Mouse (Mus musculus) CD4-positive, CD25-positive, alpha-beta regulatory T cell, adult 4 months (primary cell): ENCODE data around the gene Gtsf2. TPM values are rescaled to one million over a fixed set of nuclear protein-coding genes. Genes with fewer than 3 reads are reported as not detected.
"Not testable (repeated sequence)": the region's sequence is repeated elsewhere in the genome, so short reads cannot be mapped to it uniquely, and the experiment has no call there.

Experiments used
- ATAC-seq: one replicate; pipeline ENCODE4 v1.8.0; 2017
- polyA plus RNA-seq, 2 experiments: library from polyadenylated mRNA; unstranded; fragments of 100-300 nt; shearing (Covaris generic); gene quantifications; one replicate each; pipeline ENCODE4 v1.2.1; 2017

Gene Gtsf2
- not detected for polyA plus RNA-seq

GRCm38 (mm10) chr15:103448369-103448768 is at the start of gene Gtsf2:
Gtsf2 (minus strand) TSS chr15:103448469.
- ATAC-seq, result no peak

DNA sequence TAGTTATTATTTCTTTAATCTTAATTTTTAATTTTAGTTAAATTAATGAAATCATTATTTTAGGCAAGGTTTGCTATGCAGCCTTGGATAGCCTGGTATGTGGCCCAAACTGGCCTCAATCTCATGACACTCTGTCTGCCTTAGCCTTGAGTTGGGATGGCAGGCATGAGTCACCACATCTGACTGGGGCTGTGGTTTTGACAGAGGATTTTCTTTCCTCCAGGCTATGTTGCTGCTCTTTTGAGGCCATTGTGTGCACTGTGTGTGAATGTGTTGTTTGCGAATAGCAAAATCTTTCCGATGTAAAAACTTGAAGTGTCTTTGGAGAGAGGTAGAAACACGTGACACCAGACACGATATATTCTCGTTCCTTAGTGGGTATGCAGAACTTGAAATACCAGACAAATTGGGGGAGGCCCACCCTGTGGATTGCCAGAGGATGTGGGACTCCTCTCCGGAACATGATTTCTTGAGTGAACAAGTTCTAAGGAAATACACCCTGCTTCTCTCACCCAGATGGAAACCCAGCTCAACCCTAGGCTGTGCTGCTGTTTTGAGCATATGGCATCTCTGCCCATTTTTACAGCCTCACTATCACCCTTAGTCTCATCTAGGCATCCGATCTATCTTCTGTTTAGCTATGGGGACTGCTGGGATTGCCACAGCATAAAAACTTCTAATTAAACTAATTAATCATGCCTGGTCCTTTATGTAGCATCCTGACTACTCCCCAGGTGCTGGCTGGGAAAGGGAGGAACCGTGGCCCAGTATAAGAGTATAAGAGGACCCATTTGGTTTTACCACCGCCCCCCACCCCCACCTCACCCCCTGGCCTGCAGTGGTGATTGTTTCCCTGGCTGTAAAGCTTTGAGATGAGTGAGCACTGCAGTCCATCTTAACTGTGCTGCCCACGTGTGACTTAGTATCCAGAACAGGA is 48.2 kb upstream of the Gtsf2 start:
- ATAC-seq, result no peak

GRCm38 (mm10) chr15:103488336-103488735 is 40.1 kb upstream of the Gtsf2 start:
- no peak for ATAC-seq

- no peak for ATAC-seq
Measured at GRCm38 (mm10) chr15:103486658-103487057, 38.4 kb upstream of the Gtsf2 start.

DNA sequence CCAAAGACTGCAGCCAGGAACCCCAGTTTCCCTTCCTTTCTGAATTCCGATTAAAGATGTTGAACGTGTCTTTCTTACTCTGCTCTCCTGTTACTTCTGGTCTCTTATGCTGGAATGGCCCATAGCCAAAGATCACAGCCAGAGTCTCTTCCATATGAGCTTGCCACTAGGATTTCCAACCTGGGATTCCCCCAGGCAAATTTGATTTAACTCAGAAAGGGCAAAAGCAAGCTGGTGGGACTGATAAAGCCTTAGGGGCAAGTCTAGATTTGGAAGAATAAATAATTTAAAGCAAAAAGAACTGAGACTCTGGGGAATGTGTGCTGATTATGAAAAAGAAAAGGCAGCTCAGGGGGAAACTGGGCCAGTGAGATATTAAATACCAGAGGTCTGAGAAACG is 36.8 kb upstream of the Gtsf2 start:
- no peak for ATAC-seq

GRCm38 (mm10) chr15:103484490-103484889 is 36.2 kb upstream of the Gtsf2 start:
- no peak for ATAC-seq

GRCm38 (mm10) chr15:103482488-103482887 is 34.2 kb upstream of the Gtsf2 start:
- ATAC-seq, result no peak

GRCm38 (mm10) chr15:103480129-103480528 is 31.9 kb upstream of the Gtsf2 start:
- no peak for ATAC-seq

- ATAC-seq, result no peak
Measured at GRCm38 (mm10) chr15:103479080-103479606, 30.9 kb upstream of the Gtsf2 start.

DNA sequence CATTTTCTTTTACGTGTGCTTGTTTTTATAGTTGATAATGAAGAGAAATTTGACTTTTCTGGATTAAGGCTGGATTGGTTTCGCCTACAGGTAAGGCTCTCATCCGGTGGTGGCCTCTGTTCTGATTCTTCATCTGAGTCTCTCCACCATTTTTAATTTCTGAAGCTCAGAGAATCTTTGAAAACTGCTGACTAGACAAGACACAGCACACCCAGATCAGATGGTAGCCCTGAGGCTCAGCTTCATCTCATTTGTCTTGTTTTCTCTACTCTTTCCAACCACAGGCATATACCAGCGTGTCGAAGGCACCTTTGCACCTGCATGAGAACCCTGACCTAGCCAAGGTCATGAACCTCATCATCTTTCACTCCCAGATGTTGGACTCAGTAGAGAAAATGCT is 25.5 kb upstream of the Gtsf2 start:
- ATAC-seq, result no peak

DNA sequence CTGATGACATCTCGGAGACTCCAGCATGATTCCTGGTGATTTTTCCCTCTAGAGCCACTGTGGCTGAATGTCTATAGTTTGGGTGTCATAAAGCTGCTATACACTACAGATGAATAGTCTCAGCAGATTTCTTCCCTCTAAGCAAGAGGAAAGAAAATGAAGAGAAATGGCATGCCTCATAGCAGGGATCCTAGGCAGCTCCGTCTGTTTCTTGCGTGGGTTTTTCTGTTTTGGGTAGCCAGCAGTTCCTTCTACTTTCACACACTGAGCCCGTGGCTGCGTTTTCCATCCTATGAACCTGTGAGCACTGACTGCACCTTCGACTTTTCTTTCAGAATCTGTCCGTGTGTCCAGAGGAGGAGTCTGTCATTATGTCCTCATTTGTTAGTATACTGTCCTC is 24.9 kb upstream of the Gtsf2 start:
- ATAC-seq, result no peak

GRCm38 (mm10) chr15:103472265-103472664 is 24.0 kb upstream of the Gtsf2 start:
- no peak for ATAC-seq

GRCm38 (mm10) chr15:103471488-103472194 is 23.4 kb upstream of the Gtsf2 start:
- no peak for ATAC-seq

GRCm38 (mm10) chr15:103462539-103463261 is 14.4 kb upstream of the Gtsf2 start:
- no peak for ATAC-seq

DNA sequence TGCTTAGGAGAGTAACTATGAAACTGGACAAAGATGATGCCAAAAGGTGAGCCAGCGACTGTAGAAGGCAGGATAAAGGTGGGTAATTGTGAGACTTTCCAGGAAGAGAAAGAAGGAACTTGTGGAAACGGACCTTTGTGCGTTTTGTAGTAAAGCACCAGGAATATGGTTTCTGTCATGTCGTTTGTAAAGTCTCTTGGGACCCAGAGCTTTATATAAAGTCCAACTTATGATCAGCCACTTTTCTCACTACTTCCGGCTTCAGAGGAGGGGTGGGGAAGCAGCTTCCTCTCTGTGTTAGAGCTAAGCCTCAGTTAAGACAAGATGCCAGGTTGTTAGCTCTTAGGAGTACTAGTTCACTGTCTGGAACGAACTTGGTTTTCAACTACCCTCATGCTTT is 6.2 kb upstream of the Gtsf2 start:
- ATAC-seq, result no peak

GRCm38 (mm10) chr15:103453551-103454218 is 5.4 kb upstream of the Gtsf2 start, which contains the start of gene Nckap1l:
Nckap1l (plus strand) TSS chr15:103453794.
- ATAC-seq, result peak; percentile 100

DNA sequence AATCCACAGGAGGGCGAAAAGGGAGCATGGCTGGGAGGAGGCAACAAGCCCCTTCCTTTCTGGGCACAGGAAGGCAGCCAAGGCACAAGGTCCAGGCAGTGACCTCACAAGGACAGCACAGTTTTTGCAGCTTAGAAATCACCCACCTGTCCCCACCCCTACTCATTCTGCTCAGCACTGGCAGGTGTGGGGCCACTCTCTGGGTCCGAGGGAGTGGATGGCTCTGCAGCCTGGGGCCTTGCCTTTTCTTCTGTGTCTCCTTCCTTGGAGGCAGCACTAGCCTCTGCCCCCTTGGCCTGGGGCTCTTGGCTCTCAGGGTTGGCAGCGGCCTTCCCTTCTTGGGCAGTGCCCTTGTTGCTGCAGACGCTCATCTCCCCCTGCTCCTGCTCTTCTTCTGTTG is 2.3 kb downstream of the Gtsf2 start:
- not testable (repeated sequence) for ATAC-seq

GRCm38 (mm10) chr15:103430241-103430640 is 18.0 kb downstream of the Gtsf2 start, which contains the start of gene Gtsf1:
Gtsf1 (minus strand) TSS chr15:103430470.
- ATAC-seq, result no peak

DNA sequence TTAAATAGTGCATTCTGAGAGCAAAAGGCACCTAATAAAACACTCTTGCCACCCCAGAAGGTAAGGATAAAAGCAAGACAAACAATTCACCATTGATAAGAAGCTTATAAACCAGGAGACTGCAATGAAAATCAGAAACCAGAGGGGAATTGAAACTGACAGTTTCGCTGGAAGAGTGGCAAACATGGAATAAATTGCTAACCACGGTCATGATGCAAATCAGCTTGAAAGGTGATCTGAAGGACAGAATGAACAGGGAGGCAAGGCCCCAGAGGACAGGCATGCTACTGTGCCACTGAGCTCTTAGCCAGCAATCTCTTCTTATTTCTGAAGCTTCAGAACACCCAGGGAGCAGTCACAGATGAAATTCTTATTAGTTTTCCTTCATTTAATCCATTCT is 21.3 kb downstream of the Gtsf2 start:
- no peak for ATAC-seq

- not testable (repeated sequence) for ATAC-seq
Measured at GRCm38 (mm10) chr15:103405586-103405985, 42.7 kb downstream of the Gtsf2 start.

- no peak for ATAC-seq
Measured at GRCm38 (mm10) chr15:103401361-103401760, 46.9 kb downstream of the Gtsf2 start.

GRCm38 (mm10) chr15:103393577-103393976 is 54.7 kb downstream of the Gtsf2 start:
- no peak for ATAC-seq
